13 mouse cellular contexts compared by ENCODE assay signal in genomic region chr13:28665150-28665549, GRCm38 (mm10).
DNase-seq lines count a peak whose midpoint lies in the region; ATAC-seq and TF ChIP-seq lines count a peak whose summit lies in the region.
"Had no signal": no experiment of that assay in that cellular context is flagged by ENCODE, and none has a peak within 500 bp of the region (broad histone marks: within the 10 kb centered on the region; RNA-seq: fewer than 3 reads in every experiment).

No protein-coding gene starts in this region.

- H3K4me1 ChIP-seq in lung, embryonic 14.5 days (ENCODE audit: insufficient read depth) = peaks cover 17% of the 10 kb centered on the region
- peaks cover 43% of the 10 kb centered on the region for H3K4me1 ChIP-seq in embryonic facial prominence, embryonic 13.5 days
- H3K4me1 ChIP-seq in hindbrain, embryonic 11.5 days (replicated peaks; ENCODE audit: control insufficient read depth, insufficient read depth, low read length) = peaks cover 7% of the 10 kb centered on the region; the same call in 1 of the 2 replicates
- peaks cover 21% of the 10 kb centered on the region for H3K4me1 ChIP-seq in midbrain, embryonic 15.5 days

- H3K36me3 ChIP-seq in lung, embryonic 14.5 days (ENCODE audit: insufficient read depth) = no peaks in the 10 kb centered on the region
- no peaks in the 10 kb centered on the region for H3K36me3 ChIP-seq in embryonic facial prominence, embryonic 13.5 days
- H3K36me3 ChIP-seq in hindbrain, embryonic 11.5 days (ENCODE audit: control insufficient read depth, insufficient read depth, low read length) = no peaks in the 10 kb centered on the region
- no peaks in the 10 kb centered on the region for H3K36me3 ChIP-seq in midbrain, embryonic 15.5 days (replicated peaks)

- 0 out of 2 replicates have a peak overlapping the region, but pooled peaks have one; percentile 26 for H3K4me2 ChIP-seq in lung, embryonic 14.5 days
- no peak overlapping the region for H3K4me2 ChIP-seq in embryonic facial prominence, embryonic 13.5 days
- no peak overlapping the region for H3K4me2 ChIP-seq in hindbrain, embryonic 11.5 days (replicated peaks; ENCODE audit: low read depth, low read length)
- no peak overlapping the region for H3K4me2 ChIP-seq in midbrain, embryonic 15.5 days
- H3K4me2 ChIP-seq: liver, embryonic 11.5 days had no signal

- H3K9ac ChIP-seq in lung, embryonic 14.5 days = no peak overlapping the region
- no peak overlapping the region for H3K9ac ChIP-seq in embryonic facial prominence, embryonic 13.5 days
- H3K9ac ChIP-seq in hindbrain, embryonic 11.5 days (ENCODE audit: low read depth, low read length) = no peak overlapping the region
- no peak overlapping the region for H3K9ac ChIP-seq in midbrain, embryonic 15.5 days

- no peaks in the 10 kb centered on the region for H3K9me3 ChIP-seq in lung, embryonic 14.5 days (ENCODE audit: low read depth, low read length)
- H3K9me3 ChIP-seq in embryonic facial prominence, embryonic 13.5 days = no peaks in the 10 kb centered on the region
- H3K9me3 ChIP-seq in hindbrain, embryonic 11.5 days (ENCODE audit: control insufficient read depth, low read length) = no peaks in the 10 kb centered on the region
- H3K9me3 ChIP-seq in midbrain, embryonic 15.5 days = no peaks in the 10 kb centered on the region

- ATAC-seq in lung, embryonic 14.5 days (ENCODE audit: insufficient read depth) = no peak
- no peak for ATAC-seq in embryonic facial prominence, embryonic 13.5 days (ENCODE audit: insufficient number of reproducible peaks, insufficient read depth, low FRiP score, low TSS enrichment, low read depth)
- no peak for ATAC-seq in hindbrain, embryonic 11.5 days (ENCODE audit: low FRiP score)
- ATAC-seq in midbrain, embryonic 15.5 days (replicated peaks) = no peak

- H3K27me3 ChIP-seq in lung, embryonic 14.5 days (ENCODE audit: insufficient read depth, low read length) = no peaks in the 10 kb centered on the region
- H3K27me3 ChIP-seq in embryonic facial prominence, embryonic 13.5 days = no peaks in the 10 kb centered on the region
- no peaks in the 10 kb centered on the region for H3K27me3 ChIP-seq in hindbrain, embryonic 11.5 days (ENCODE audit: control insufficient read depth, insufficient read depth, low read length)
- H3K27me3 ChIP-seq in midbrain, embryonic 15.5 days (replicated peaks) = no peaks in the 10 kb centered on the region

- DNase-seq in lung, embryonic 14.5 days = peak; percentile 56
- DNase-seq in lung, postnatal 14 days = no peak
- DNase-seq in hindbrain, embryonic 11.5 days (ENCODE audit: low spot score) = no peak
- DNase-seq in right cerebral cortex, postnatal 14 days = no peak
- no peak for DNase-seq in adrenal gland, postnatal 14 days
- DNase-seq in adrenal gland, postnatal 4 days (ENCODE audit: low spot score in 2 of 2) = no peak
- DNase-seq: B cell, adult 2 months; cerebellum, adult 11 months; heart, postnatal 14 days; kidney, adult 2 months had no signal

- WGBS in lung, embryonic 14.5 days = 32% methylated on average over 5 of the region's 5 CpGs
- WGBS in embryonic facial prominence, embryonic 13.5 days = 21% methylated on average over 5 of the region's 5 CpGs
- 63% methylated on average over 5 of the region's 5 CpGs for WGBS in hindbrain, embryonic 11.5 days
- 41% methylated on average over 5 of the region's 5 CpGs for WGBS in midbrain, embryonic 15.5 days

- TF ChIP-seq CTCF in lung, embryonic 14.5 days (IDR thresholded peaks at IDR 0.05; ENCODE audit: low read depth) = no peak

- H3K27ac ChIP-seq in lung, embryonic 14.5 days (ENCODE audit: low read depth) = peak overlapping the region; percentile 55; the same call in 1 of the 2 replicates
- peak overlapping the region; percentile 44 for H3K27ac ChIP-seq in embryonic facial prominence, embryonic 13.5 days
- H3K27ac ChIP-seq in hindbrain, embryonic 11.5 days (ENCODE audit: low read depth, low read length) = peak overlapping the region; percentile 61; the same call in 1 of the 2 replicates
- peak overlapping the region; percentile 58; the same call in 1 of the 2 replicates for H3K27ac ChIP-seq in midbrain, embryonic 15.5 days

- H3K4me3 ChIP-seq in lung, embryonic 14.5 days (ENCODE audit: low read depth, low read length) = no peak overlapping the region
- no peak overlapping the region for H3K4me3 ChIP-seq in embryonic facial prominence, embryonic 13.5 days
- no peak overlapping the region for H3K4me3 ChIP-seq in hindbrain, embryonic 11.5 days (ENCODE audit: low read depth, low read length)
- H3K4me3 ChIP-seq in midbrain, embryonic 15.5 days = no peak overlapping the region
